Mouse (Mus musculus): ENCODE measurements around the gene Psmb8. TPM values are rescaled to one million over a fixed set of nuclear protein-coding genes. Genes with fewer than 3 reads are reported as not detected.

Gene Psmb8
- total RNA-seq (2014; rRNA removed) = 1.7 and 2.8 TPM in 2 replicates
- 4.2 and 5.3 TPM in 2 replicates for polyA plus RNA-seq (2015; fragmentation: Nextera tagmentation; extraction: Ambion mirVana)

DNA sequence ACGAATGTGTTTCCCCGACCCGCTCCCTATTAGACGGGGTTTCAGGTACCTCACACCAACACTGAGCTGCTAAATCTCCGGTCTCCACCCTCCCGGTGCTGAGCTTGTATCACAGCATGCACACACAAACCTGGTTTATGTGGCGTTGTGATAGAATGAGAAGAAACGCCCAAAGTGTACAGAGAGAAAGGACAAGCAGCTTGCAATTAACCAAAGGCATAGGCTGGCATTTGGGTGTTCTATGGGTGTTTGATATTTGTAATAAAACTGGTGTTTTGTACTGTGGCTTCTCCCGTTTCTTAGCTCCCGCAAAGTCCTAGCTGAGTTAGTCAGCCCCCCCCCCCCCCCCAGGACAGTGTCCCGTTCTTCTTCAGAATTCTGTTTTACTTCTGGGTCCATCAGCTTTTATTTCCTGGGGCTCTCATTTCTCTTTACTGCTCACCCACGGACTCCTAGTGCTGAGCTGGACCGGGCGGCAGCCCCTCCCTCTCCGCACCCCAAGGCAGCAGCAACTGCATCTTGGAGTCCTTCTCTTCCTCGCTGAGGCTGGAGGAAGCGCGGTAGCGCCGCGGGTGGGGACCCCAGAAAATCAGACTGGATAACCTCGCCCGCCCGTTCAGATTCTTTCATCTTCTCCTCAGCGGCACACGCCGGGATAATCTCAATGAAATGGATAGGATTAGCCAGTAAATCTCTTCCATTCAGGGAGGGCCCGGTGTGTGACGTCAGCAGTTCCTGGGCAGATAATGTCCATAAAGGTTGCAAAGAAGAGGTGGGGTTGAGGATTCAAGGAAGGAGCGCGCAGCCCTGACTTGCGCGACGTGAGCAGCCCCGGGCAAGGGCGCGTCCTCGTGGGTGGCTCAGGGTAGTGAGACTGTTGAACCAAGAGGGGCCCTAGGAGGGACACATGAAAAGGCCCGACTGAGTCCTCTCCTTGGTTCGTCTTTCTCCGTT is at the start of gene Psmb8:
TSS of gene Psmb8 (plus strand) at position 781 of the 954 bp plus-strand sequence.
- peak; percentile 91 for DNase-seq (ENCODE audit: low spot score)

DNA sequence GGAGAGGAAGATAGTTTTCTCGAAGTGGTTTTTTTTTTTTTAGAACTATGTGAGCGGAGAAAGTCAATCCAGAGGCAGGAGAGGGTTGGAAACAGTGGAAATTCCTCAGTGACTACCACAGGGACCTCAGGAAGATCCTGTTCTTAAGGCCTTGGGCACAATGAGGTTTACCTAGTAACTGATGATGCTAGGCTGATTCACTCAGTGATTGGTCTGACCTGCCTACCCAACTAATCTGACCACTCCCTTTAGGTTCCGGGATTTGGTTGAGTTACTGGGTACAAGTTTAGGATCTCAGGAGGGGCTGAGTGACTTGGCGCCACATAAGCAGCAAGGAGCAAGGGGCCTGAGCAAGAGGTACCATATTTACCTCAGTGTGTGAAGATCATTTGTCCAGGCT is 44.6 kb upstream of the Psmb8 start, which contains the start of gene H2-DMb1:
TSS of gene H2-DMb1 (plus strand) at position 150 of the 400 bp plus-strand sequence.
- TF ChIP-seq CTCF (IDR thresholded peaks at IDR 0.05) = no peak
- H3K9ac ChIP-seq (replicated peaks; ENCODE audit: low read length, poor library complexity, severe bottlenecking) = no peak within 1 kb of the TSS
- no peaks in the 10 kb centered on the region for H3K27me3 ChIP-seq (ENCODE audit: insufficient read depth, low read length)
- no peak within 1 kb of the TSS for H3K4me2 ChIP-seq (ENCODE audit: low read depth, low read length, poor library complexity, severe bottlenecking)
- H3K9me3 ChIP-seq (ENCODE audit: low read length) = no peaks in the 10 kb centered on the region
- no peaks in the 10 kb centered on the region for H3K36me3 ChIP-seq (ENCODE audit: insufficient read depth, low read length)
- H3K27ac ChIP-seq (ENCODE audit: low read depth, low read length) = no peak within 1 kb of the TSS
- H3K4me1 ChIP-seq (ENCODE audit: insufficient read depth, low read length) = no peaks in the 10 kb centered on the region
- WGBS = 59% methylated on average over 4 of the region's 4 CpGs
- DNase-seq (ENCODE audit: low spot score) = peak; percentile 78
- no peak within 1 kb of the TSS for H3K4me3 ChIP-seq (ENCODE audit: low read depth, low read length)
- ATAC-seq (ENCODE audit: low FRiP score) = no peak

More for the DNA sequence above, at the start of gene Psmb8:
- H3K4me3 ChIP-seq (ENCODE audit: low read depth, low read length) = peak within 1 kb of the TSS; percentile 43
- WGBS = 4% methylated on average over 41 of the region's 41 CpGs
- H3K4me1 ChIP-seq (ENCODE audit: insufficient read depth, low read length) = no peaks in the 10 kb centered on the region
- peaks cover 42% of the 10 kb centered on the region for H3K27me3 ChIP-seq (ENCODE audit: insufficient read depth, low read length)
- peak; percentile 88 for ATAC-seq (ENCODE audit: low FRiP score)
- peak within 1 kb of the TSS; percentile 82 for H3K4me2 ChIP-seq (ENCODE audit: low read depth, low read length, poor library complexity, severe bottlenecking)
- H3K36me3 ChIP-seq (ENCODE audit: insufficient read depth, low read length) = no peaks in the 10 kb centered on the region
- no peak within 1 kb of the TSS for H3K27ac ChIP-seq (ENCODE audit: low read depth, low read length)
- H3K9me3 ChIP-seq (ENCODE audit: low read length) = no peaks in the 10 kb centered on the region
- 0 out of 2 replicates have a peak within 1 kb of the TSS, but pooled peaks have one; percentile 46 for H3K9ac ChIP-seq (replicated peaks; ENCODE audit: low read length, poor library complexity, severe bottlenecking)
- TF ChIP-seq CTCF (IDR thresholded peaks at IDR 0.05) = no peak

DNA sequence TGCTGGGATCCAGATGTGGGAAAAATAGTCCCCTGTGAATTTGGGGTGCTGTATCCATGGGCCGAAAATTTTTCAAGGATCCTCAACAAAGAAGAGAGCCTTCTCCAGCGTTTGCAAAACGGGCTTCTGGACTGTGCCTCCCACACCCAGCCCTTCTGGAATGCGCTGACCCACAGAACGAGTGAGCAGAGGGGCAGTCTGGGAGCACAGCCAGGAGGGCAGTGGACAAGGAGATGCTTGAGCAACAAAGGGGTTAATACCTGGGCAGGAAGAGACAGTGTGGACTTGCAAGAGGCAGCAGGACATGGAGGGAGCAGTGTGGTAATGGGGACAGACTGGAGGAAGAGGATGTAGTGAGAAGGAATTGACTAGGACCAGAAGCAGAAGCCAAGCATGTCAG is 42.0 kb upstream of the Psmb8 start:
- TF ChIP-seq CTCF (IDR thresholded peaks at IDR 0.05) = no peak
- no peak overlapping the region for H3K27ac ChIP-seq (ENCODE audit: low read depth, low read length)
- WGBS = 51% methylated on average over 5 of the region's 5 CpGs

DNA sequence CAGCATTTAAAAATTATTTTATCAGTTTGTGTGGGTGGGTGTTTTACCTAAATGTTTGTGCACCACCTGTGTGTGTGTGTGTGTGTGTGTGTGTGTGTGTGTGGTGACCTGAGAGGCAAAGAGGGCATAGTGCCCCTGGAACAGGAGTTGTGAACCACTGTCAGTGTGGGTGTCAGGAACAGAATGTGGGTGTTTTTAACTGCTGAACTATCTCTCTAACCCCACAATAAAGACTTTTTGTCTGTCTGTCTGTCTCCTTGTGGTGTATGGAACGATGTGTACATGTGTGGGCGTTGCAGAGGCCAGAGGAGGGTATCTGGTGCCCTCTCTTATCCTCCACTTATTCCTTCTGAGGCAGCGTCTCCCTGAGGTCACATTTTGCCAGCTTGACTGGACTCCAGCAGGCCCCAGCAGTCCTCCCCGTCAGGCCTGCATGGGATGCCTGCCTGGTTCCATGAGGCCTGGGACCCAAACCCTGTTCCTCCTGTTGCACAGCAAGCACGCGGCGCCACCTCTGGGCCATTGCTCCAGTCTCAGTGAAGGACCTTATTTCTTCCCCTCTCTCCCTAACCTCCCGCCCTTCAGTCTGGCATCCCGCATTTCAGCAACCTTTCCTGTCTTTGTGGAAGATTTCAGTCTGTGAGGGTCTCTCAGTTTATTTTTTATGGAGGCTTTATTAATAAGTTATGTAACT is 33.2 kb upstream of the Psmb8 start:
- H3K9me3 ChIP-seq (ENCODE audit: low read length) = no peaks in the 10 kb centered on the region
- no peaks in the 10 kb centered on the region for H3K4me1 ChIP-seq (ENCODE audit: insufficient read depth, low read length)
- 36% methylated on average over 9 of the region's 9 CpGs for WGBS
- no peaks in the 10 kb centered on the region for H3K36me3 ChIP-seq (ENCODE audit: insufficient read depth, low read length)
- no peak overlapping the region for H3K4me2 ChIP-seq (ENCODE audit: low read depth, low read length, poor library complexity, severe bottlenecking)
- DNase-seq (ENCODE audit: low spot score) (no peak), ATAC-seq (ENCODE audit: low FRiP score) (no peak)
- no peaks in the 10 kb centered on the region for H3K27me3 ChIP-seq (ENCODE audit: insufficient read depth, low read length)
- H3K4me3 ChIP-seq (ENCODE audit: low read depth, low read length) = no peak overlapping the region
- peak; percentile 37 for TF ChIP-seq CTCF (IDR thresholded peaks at IDR 0.05)
- no peak overlapping the region for H3K27ac ChIP-seq (ENCODE audit: low read depth, low read length)
- H3K9ac ChIP-seq (replicated peaks; ENCODE audit: low read length, poor library complexity, severe bottlenecking) = no peak overlapping the region

More for the DNA sequence above, 42.0 kb upstream of the Psmb8 start:
- Histone ChIP-seq H3K4me2 (ENCODE audit: low read depth, low read length, poor library complexity, severe bottlenecking) (no peak overlapping the region), H3K36me3 (ENCODE audit: insufficient read depth, low read length) (no peaks in the 10 kb centered on the region), H3K4me1 (ENCODE audit: insufficient read depth, low read length) (no peaks in the 10 kb centered on the region), H3K9me3 (ENCODE audit: low read length) (no peaks in the 10 kb centered on the region), H3K27me3 (ENCODE audit: insufficient read depth, low read length) (no peaks in the 10 kb centered on the region), H3K4me3 (ENCODE audit: low read depth, low read length) (no peak overlapping the region), H3K9ac (replicated peaks; ENCODE audit: low read length, poor library complexity, severe bottlenecking) (no peak overlapping the region)
- DNase-seq (ENCODE audit: low spot score) = no peak
- no peak for ATAC-seq (ENCODE audit: low FRiP score)

DNA sequence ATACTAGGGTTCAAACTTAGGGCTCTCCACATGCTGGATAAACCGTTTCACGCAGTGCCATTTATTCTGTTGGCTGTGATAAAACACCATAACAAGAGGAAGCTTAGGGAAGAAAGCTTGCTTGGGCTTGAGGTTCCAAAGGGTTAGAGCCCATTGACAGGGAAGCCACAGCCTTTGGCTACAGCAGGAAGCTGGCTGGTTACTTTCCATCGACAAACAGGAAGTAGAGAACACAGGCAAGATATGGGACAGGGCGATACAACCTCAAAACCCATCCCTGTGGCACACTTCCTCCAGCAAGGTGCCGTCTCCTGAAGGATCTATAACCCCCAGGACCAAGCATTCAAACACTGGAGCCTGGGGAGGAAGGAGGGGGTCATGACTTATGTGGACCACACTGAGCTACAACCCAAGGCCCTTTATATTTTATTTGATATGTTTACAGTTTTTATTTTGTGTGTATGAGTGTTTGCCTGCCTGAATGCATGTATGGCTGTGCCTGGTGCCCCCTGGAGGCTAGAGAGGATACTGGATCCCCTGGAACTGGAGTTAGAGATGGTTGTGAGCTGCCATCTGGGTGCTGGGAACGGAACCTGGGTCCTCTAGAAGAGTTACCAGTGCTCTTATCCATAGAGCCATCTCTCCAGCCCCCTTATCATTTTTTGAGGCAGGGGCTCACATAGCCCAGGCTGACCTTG is 32.3 kb upstream of the Psmb8 start:
- ATAC-seq (ENCODE audit: low FRiP score) = no peak
- H3K4me3 ChIP-seq (ENCODE audit: low read depth, low read length) = no peak overlapping the region
- DNase-seq (ENCODE audit: low spot score) = no peak
- no peaks in the 10 kb centered on the region for H3K36me3 ChIP-seq (ENCODE audit: insufficient read depth, low read length)
- no peak overlapping the region for H3K27ac ChIP-seq (ENCODE audit: low read depth, low read length)
- no peaks in the 10 kb centered on the region for H3K4me1 ChIP-seq (ENCODE audit: insufficient read depth, low read length)
- H3K9me3 ChIP-seq (ENCODE audit: low read length) = no peaks in the 10 kb centered on the region
- no peak overlapping the region for H3K9ac ChIP-seq (replicated peaks; ENCODE audit: low read length, poor library complexity, severe bottlenecking)
- H3K27me3 ChIP-seq (ENCODE audit: insufficient read depth, low read length) = no peaks in the 10 kb centered on the region
- no peak overlapping the region for H3K4me2 ChIP-seq (ENCODE audit: low read depth, low read length, poor library complexity, severe bottlenecking)
- peak; percentile 45 for TF ChIP-seq CTCF (IDR thresholded peaks at IDR 0.05)
- 85% methylated on average over 6 of the region's 6 CpGs for WGBS
